Mouse (Mus musculus) left cerebral cortex, postnatal 10 days (tissue): Measurements from ENCODE around the gene Hoxa5. TPM values are rescaled to one million over a fixed set of nuclear protein-coding genes. Genes with fewer than 3 reads are reported as not detected.
A peak's percentile ranks its signal among the peaks of the same experiment; 100 is the strongest.

Source experiments
- DNase-seq, 2 experiments: peaks; one replicate each; pipeline ENCODE4 v3.0.0; 2021 to 2022; ENCODE audit warnings: low spot score in 2 of 2, mixed read lengths in 1 of 2; ENCODE audit errors: extremely low spot score in 1 of 2
- intact Hi-C: fragments of 180-260 bp; cut with DNase I; formaldehyde crosslinking; loops from one replicate; pipeline ENCODE4 v1.15.1; 2025
- total RNA-seq, 2 experiments: library from RNA; stranded (reverse); gene quantifications; 2 replicates each; pipeline ENCODE4 v1.2.3; 2021

The Hoxa5 gene
- total RNA-seq, 2 experiments from 2014 or later: not detected

DNA sequence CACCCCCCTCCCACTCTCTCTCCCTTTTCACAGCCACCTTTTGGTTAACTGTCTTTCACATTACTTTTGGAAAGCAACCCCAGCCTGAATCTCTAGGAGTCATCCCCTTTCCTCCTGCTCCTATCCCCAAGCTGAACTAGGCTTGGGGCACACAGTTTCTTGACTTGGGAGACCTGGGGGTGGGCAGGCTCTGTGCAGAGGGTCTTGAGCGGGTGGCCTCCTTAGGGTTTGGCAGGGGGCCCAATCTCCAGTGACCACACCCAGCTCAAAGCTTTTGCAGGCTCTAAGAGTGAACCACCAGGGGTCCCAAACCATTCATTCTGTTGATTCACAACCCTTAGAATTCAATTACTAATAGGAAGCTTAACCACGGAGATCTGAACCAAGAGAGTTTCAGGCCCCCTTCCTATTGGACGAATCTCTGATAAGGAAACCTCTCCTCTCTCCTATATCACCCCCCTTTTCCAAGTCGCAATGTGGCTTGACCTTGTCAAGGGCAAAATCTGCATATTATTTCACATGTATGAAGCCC is 38.5 kb upstream of the Hoxa5 start:
- intact Hi-C loops: no loop called here

GRCm38 (mm10) chr6:52241001-52241621 is 36.7 kb upstream of the Hoxa5 start:
- intact Hi-C loops: no loop called here
- no peak for DNase-seq

More for the DNA sequence above, 38.5 kb upstream of the Hoxa5 start:
- DNase-seq: no peak

DNA sequence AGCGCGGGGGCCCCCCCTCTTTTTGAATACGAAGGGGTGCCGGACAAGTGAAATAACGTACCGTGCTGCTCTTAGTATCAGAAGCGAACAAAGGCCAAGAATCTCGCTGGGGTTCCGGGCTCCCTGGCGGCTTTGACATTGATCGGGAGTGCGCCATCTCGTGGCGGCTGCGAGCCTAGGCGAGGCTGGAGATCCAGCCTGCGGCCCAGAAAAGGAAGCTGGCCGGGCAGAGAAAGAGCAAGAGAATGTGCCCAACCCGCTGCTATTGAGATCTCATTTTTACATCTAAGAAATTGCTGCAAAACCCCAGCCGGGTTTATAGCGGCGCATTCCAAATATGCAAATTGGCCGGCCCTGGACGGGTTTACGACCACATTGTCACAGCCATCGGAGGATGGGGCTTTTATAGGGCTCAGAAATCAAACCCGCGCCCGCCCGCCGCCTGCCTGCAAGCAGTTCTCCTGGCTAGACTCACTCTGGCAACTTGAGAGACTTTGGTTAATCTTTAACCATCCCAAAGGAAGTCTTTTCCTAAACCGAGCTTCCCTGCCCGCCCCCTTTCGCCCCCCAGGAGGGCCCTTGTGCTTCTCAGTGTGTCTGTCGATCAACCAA is 36.1 kb upstream of the Hoxa5 start, which contains the start of gene Hoxa10:
TSS of gene Hoxa10 (minus strand) at position 466 of the 612 bp plus-strand sequence.
- DNase-seq: peak in 1 of 2 experiments; percentile 70
- intact Hi-C loops: no loop called here

- no peak for DNase-seq
- intact Hi-C loops: loop anchor here (5.0 kb wide), 1 partner anchor 1063 kb away; no protein-coding TSS in a partner anchor
Observed at GRCm38 (mm10) chr6:52239625-52240388, 35.4 kb upstream of the Hoxa5 start.

DNA sequence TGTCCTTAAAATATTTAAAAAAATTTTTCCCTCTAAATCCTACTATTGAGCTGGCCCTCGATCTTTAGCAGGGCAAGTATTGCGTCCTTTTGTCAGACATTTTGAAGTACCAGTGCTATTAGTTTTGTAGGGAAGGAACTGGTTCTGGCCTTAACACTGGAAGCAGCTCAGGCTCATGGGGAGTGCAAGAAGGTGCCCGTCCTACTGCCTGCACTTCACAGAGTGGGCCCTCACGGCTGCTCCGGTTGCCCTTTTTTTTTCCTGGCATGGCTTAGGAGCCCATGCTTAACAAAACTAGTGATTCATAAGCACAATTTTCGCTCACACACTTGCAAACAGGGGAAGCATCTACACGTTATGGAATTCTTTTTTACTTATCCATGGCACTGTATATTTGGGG is 34.6 kb upstream of the Hoxa5 start:
- intact Hi-C loops: loop anchor here (5.0 kb wide), 1 partner anchor 1062 kb away; no protein-coding TSS in a partner anchor
- no peak for DNase-seq

GRCm38 (mm10) chr6:52238155-52238545 is 33.8 kb upstream of the Hoxa5 start:
- DNase-seq: no peak
- intact Hi-C loops: loop anchor here (5.0 kb wide), 1 partner anchor 1061 kb away; no protein-coding TSS in a partner anchor

- intact Hi-C loops: loop anchor here (5.0 kb wide), 1 partner anchor 1060 kb away; no protein-coding TSS in a partner anchor
- peak in 1 of 2 experiments; percentile 4 for DNase-seq
Observed at GRCm38 (mm10) chr6:52237346-52238154, 33.2 kb upstream of the Hoxa5 start.

GRCm38 (mm10) chr6:52236806-52237205 is 32.4 kb upstream of the Hoxa5 start:
- DNase-seq: no peak

GRCm38 (mm10) chr6:52235866-52236265 is 31.5 kb upstream of the Hoxa5 start:
- DNase-seq: no peak
- intact Hi-C loops: loop anchor here (5.0 kb wide), 1 partner anchor 1059 kb away; no protein-coding TSS in a partner anchor

More at GRCm38 (mm10) chr6:52236806-52237205, 32.4 kb upstream of the Hoxa5 start:
- intact Hi-C loops: loop anchor here (5.0 kb wide), 1 partner anchor 1060 kb away; no protein-coding TSS in a partner anchor

DNA sequence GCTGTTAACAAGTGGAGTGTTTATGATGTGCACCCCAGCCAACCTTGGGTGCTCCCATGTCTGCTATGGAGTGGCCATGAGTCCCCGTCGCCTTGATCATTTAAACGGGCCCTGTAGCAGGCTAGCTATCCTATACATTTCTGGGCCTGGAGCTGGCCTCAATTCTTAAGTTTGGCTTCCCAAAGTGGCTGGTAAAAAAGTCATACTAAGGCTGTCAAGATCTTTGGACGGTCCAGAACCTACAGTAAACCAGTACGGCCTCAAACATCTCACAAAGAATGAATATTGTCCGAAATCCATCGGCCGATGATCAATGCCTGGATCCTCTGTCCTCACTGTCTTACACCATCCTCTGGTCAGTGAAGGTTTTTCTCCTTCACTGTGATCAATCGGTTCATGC is 30.9 kb upstream of the Hoxa5 start:
- DNase-seq: no peak
- intact Hi-C loops: loop anchor here (5.0 kb wide), 1 partner anchor 1058 kb away; no protein-coding TSS in a partner anchor

DNA sequence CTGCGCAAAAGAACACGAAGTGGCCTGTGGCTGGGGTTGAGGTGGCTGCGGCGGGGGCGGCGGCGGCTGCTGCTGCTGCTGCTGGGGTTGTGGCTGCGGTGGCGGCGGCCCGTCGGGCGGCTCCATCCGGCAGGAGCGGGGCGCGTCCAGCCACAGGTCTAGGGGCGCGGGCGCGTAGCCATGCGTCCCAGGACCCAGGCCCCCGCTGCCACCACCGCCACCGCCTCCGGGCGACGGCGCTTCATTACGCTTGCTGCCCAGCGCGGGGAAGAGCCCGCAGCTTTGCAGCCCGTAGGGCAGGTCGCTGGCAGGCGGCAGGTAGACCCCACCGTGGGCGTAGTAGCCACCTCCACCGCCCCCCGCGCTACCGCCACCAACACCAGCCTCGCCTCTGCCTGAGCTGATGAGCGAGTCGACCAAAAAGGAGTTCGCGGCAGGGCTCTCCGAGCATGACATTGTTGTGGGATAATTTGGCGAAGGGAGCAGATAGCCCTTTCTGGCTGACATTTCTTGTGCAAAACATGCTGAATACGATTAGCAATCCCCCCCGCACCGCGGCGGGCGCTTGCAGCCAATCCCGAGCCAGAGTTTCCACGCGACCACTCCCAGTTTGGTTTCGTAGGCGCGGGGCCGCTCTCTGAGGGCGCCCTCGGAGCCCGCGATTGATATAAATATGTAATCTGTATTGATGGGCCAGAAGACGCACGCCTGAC is 30.2 kb upstream of the Hoxa5 start:
- intact Hi-C loops: loop anchor here (5.0 kb wide), 1 partner anchor 1057 kb away; no protein-coding TSS in a partner anchor
- DNase-seq: no peak

DNA sequence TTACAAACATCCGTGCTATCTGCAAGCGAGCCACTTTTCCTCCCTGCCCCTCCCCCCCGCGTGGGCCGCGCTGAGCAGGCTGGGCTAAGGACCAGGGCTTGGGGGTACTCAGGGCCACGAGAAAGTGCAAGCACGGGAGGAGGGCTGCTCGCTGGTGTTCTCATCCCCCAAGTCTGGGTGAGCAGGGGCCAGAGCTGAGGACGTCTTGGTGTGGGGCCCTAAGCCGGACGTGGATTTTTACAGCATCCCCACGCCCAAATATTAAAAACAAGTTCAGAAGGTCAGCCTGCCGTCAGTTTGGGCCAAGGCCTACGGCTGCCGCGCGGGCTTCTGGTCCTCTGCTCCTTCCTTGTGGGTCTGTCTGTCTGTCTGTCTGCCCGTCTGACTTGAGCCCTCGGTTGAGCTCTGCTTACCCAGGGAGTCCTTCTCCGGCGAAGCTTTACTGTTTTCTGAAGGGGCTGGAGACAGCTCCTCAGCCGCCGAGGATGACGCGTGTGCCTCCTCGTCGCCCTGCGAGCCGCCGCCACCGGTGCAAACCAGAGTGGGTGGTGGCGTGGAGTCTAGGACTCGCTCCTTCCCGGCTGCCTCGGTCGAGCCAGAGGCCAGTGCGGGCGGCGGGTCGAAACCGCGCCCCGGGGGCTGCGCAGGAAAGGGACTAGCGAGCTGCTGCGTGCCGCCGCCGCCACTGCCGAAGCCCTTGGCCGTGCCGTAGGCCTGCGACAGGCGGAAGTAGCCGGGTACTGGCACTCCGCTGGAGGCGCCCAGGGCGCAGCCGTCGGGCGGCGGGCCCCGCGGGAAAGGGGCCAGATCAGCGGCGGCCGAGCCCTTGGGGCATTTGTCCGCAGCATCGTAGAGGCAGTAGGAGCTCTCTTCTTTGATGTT is 29.4 kb upstream of the Hoxa5 start:
- intact Hi-C loops: no loop called here
- peak in 1 of 2 experiments; percentile 16 for DNase-seq

GRCm38 (mm10) chr6:52232984-52233545 is 28.7 kb upstream of the Hoxa5 start:
- peak in 1 of 2 experiments; percentile 12 for DNase-seq
- intact Hi-C loops: no loop called here

GRCm38 (mm10) chr6:52232568-52232965 is 28.2 kb upstream of the Hoxa5 start:
- DNase-seq: no peak
- intact Hi-C loops: no loop called here

GRCm38 (mm10) chr6:52231885-52232567 is 27.6 kb upstream of the Hoxa5 start:
- intact Hi-C loops: no loop called here

More at GRCm38 (mm10) chr6:52231885-52232567, 27.6 kb upstream of the Hoxa5 start:
- DNase-seq: no peak
